Mouse (Mus musculus): ENCODE measurements around the gene Kif1bp.
"Not testable (repeated sequence)": the region's sequence is repeated elsewhere in the genome, so short reads cannot be mapped to it uniquely, and the experiment has no call there.

Kif1bp gene

DNA sequence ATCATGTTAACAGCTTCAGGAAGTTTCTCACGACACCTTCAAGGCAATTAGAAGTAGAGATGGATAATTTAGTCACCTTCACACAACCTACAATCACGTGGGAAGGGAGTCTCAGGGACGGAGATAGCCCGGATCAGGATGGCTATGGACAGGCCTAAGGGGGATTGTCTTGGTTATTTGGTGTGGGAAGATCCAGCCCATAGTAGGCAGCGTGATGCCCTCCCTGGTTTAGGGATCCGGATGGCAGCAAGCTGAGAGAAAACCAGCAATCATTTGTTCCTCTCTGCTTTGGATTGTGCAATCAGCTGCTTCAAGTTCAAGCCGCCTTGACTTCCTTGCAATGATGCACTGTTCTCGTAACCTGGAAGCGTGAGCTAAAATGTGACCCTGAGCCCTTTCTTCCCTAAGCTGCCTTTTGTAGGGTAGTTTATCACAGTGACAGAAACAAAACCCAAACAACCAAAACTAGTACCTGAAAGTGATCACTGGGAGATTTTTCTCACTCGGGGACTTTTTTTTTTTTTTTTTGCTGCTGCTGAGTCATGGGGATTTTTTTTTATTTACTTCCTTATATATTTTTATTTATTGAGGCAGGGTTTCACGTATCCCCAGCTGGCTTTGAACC, 69.1 kb downstream of the Kif1bp start:
- no peak for DNase-seq (ENCODE audit: low read depth)

- DNase-seq (ENCODE audit: low read depth) = no peak
Measured at GRCm38 (mm10) chr10:62508459-62508858, 69.8 kb downstream of the Kif1bp start.

DNA sequence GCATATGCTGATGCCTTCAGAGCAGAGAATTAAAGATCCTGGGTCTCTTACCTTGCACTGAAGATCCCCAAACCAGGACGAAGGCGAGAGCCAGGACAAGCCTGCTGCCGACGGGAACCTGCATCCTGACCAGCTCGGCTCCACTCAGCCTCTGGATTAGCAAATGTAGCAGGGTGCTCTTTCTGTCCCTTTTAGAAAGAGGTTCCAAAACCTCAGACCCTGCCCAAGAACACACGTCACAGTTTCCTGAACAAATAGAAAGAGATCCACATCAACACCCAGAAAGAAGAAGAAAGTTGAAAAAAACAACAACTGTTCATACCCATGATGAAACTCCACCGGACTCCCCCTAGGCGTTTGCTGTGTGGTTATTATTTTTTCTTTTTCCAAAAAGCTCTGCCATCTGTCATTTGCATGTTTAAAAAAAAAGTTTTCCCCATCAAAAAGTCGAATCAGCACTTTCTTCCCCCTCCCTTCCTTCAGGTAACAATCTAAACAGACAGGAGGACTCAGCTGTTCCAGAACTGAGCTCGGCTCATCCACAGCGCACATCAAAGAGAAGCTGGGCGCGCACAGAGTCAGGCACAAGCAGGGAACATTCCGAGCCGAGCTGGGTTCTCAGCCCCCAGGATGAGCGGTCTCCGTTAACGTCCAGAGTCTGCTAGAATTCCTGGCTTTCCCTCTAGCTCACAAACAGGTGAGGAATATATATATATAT, 70.5 kb downstream of the Kif1bp start:
- DNase-seq (ENCODE audit: low read depth) = no peak

DNA sequence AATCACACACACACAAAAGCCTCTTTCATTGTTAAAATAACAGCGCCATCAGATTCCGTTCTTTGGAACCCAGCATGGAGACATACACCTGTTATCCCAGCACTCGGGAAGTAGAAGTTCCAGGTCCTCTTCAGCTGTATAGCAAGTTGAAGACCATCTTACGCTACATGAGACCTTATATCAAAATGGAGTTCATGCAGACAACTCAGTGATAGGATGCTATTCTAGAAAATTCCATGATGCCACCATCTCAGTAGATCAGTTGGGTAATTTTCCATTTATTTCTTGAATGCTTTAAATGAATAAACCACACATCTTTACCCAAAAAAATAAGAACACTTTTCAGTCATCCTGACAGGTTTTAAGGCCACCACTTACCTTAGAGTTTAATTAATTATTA, 71.2 kb downstream of the Kif1bp start:
- DNase-seq (ENCODE audit: low read depth) = no peak

DNA sequence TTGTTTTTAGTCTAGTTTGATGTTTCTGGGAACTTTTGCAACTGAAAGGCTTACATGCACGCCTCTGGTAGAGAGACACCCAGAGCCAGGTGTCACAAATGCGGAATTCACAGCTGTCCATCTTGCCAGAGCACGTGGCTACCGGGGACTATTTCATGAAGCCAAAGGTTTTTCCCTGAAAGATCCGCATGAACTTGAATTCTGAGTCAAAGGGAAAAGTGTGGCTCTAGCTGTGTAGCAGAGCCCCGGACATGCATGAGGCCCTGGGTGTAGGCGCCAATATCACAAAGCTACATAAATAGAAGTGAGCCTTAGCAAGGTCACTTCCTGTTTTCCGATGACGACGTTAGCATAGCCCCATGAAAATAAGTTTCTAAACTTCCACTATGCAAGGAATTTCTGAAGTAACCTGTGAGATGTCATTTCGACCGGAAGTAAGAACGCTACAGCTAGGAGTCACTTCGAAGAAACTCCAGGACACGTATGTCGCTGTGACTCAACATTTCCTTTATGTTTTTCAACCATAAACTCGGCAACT, 72.2 kb downstream of the Kif1bp start:
- no peak for DNase-seq (ENCODE audit: low read depth)

DNA sequence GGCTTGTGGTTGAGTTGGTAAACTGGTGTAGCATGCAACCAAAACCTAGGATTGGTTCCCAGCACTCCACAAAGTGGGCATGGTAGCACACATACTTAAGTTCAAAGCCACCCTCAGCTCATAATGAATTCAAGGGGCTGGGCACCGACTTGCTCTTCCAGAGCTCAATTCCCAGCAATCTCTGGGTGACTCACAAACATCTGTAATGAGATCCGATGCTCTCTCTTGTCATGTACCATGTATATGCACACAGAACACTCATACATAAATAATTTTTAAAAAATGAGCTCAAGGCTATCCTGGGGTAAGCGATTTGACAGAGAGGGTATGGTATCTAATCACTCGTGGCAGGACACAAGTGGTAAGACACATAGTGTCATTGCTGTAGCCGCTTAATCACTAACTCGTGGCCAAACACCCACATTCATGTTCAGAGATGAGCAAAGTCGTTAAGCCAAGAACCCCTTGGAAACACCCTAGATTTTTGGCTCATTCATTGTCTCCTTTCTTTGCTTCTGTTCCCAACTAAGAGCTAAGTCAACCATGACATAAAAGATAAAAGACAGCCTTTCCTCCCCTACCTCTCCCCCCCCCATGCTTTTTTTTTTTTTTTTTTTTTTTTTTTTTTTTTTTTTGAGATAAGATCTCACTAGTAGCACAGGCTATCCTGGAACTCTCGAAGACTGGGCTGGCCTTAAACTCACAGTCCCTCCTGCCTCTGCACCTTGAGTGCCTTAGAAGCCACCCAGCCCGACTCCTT, 72.9 kb downstream of the Kif1bp start:
- DNase-seq (ENCODE audit: low read depth) = no peak

DNA sequence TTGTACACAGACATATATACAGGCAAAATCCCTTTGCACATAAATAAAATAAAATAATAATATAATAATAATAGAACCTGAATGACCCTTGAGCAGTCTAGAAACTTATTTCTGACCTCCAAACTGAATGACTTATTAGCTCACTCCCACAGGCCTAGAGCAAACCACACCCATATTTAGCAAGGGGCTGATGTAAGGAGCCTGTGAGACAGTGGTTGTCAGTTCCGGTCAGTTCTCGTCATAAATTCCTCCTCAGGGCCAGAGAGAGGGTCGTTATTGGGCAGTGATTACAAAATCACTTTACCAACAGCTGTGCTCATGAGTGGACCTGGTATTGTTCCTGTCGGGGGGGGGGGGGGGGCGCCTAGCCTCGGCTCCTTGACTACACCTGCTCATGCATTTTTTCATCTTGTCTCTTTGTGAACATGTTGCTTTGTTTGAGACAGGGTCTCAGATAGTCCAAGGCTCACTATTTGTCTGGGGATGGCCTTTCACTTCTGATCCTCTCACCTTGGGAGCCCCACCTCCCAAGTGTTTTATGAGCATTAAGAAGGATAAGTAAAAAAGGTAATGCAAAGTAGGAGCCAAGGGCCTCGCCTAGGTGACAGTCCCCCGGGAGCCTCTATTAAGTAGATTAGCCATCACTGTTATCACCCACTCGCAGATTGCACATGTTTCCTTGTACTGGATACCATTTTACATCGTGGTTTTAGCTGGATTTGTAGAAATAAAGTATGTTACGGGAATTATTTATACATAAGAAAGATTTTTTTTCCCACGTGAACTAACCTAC, 74.2 kb downstream of the Kif1bp start:
- DNase-seq (ENCODE audit: low read depth) = no peak

GRCm38 (mm10) chr10:62503353-62503752, 74.9 kb downstream of the Kif1bp start:
- no peak for DNase-seq (ENCODE audit: low read depth)

DNA sequence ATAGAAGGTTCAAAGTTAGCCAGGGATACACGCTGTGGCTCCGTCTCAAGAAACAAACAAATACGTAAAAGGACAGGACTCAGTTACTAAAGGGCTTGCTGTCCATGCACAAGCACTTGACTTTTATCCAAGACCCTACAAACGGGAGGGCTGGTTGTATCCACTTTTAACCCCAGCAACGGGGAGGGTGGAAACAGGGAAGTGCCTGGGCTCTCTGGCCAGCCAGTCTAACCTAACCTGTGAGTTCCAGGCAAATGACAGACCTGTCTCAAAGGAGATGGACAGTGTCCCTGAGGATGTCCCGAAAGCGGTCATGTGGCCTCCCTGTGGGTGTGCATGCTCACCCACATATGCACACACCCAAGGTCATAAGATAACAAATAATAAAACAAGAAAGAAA, 76.3 kb downstream of the Kif1bp start:
- no peak for DNase-seq (ENCODE audit: low read depth)

DNA sequence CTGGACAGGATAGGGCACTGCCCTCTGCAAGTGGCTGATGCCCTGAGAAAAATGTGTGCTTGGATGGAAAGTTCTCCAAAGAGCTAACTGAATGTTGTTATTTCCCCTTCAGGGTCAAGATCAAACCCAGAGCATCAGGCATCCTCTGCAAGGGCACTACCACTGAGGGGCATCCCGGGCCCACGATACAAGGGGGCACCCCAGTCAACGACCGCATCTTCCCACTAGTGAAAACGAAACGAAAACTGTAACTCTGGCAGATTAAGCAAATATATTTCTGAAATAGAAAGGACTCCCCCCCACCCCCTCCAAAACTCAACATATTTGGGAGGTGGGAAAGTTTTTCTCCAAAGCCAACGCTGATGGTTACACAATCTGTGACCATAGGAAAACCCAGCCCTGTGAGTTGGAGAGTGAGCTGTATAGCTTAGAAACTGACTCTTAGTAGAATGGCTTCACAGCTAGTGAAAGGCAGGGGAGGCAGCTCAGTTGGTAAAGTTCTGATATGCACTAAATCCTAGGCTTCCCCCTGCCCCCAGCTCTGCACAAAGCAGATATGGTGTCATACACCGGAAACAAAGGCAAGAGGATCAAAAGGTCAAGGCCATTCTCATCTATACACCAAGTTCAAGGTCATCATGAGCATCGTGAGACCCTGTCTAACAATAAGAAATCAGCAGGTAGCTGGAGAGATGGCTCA, 77.2 kb downstream of the Kif1bp start:
- DNase-seq (ENCODE audit: low read depth) = no peak

- DNase-seq (ENCODE audit: low read depth) = peak; percentile 77
Measured at GRCm38 (mm10) chr10:62500088-62500915, 78.0 kb downstream of the Kif1bp start.

- DNase-seq (ENCODE audit: low read depth) = not testable (repeated sequence)
Measured at GRCm38 (mm10) chr10:62491681-62492080, 86.6 kb downstream of the Kif1bp start.
